Comparison of ENCODE assay signal across 9 mouse cellular contexts in genomic region chr2:156307261-156307660, GRCm38 (mm10). TPM values are rescaled to one million over a fixed set of nuclear protein-coding genes. Genes with fewer than 3 reads are reported as not detected.
DNase-seq lines count a peak whose midpoint lies in the region; ATAC-seq and TF ChIP-seq lines count a peak whose summit lies in the region.
"Had no signal": no experiment of that assay in that cellular context is flagged by ENCODE, and none has a peak within 500 bp of the region (broad histone marks: within the 10 kb centered on the region; RNA-seq: fewer than 3 reads in every experiment).

No protein-coding gene starts in this region.

- 0 out of 2 replicates have a peak, but pooled peaks have one; percentile 23 for ATAC-seq in heart, embryonic 12.5 days (ENCODE audit: insufficient number of reproducible peaks, low FRiP score)
- ATAC-seq in hindbrain, postnatal 0 days = peak; percentile 27; the same call in 1 of the 2 replicates

- TF ChIP-seq CTCF in hindbrain, postnatal 0 days (IDR thresholded peaks at IDR 0.05; ENCODE audit: low read depth) = peak; percentile 59

- no peaks in the 10 kb centered on the region for H3K9me3 ChIP-seq in heart, embryonic 12.5 days (replicated peaks)
- H3K9me3 ChIP-seq in hindbrain, postnatal 0 days (ENCODE audit: low read length) = no peaks in the 10 kb centered on the region
- H3K9me3 ChIP-seq: neural tube, embryonic 12.5 days had no signal

- no peak for DNase-seq in heart, adult 8-10 months (ENCODE audit: low spot score)
- DNase-seq in thymus, postnatal 4 days = peak; percentile 36
- DNase-seq in thymus, adult 18-20 months = no peak
- peak; percentile 65 for DNase-seq in hindbrain, postnatal 0 days (ENCODE audit: low spot score)
- peak; percentile 63 for DNase-seq in splenic B cell, adult 2 months (ENCODE audit: low read depth, low spot score)
- no peak for DNase-seq in neural tube, embryonic 10.5 days (ENCODE audit: extremely low spot score, low spot score)
- DNase-seq in Muller cell, postnatal 12 days (ENCODE audit: inconsistent ontology term) = no peak

- 52% methylated on average over 5 of the region's 5 CpGs for WGBS in heart, embryonic 12.5 days
- WGBS in hindbrain, postnatal 0 days = 40% methylated on average over 5 of the region's 5 CpGs

- no peak overlapping the region for H3K4me3 ChIP-seq in heart, embryonic 12.5 days
- no peak overlapping the region for H3K4me3 ChIP-seq in hindbrain, postnatal 0 days (ENCODE audit: low read length)
- H3K4me3 ChIP-seq: neural tube, embryonic 12.5 days had no signal

- peaks cover 59% of the 10 kb centered on the region for H3K36me3 ChIP-seq in heart, embryonic 12.5 days
- peaks cover 18% of the 10 kb centered on the region for H3K36me3 ChIP-seq in hindbrain, postnatal 0 days (ENCODE audit: insufficient read depth, low read length)
- H3K36me3 ChIP-seq in splenic B cell, adult 2 months (ENCODE audit: control insufficient read depth, insufficient read depth, low read length, poor library complexity, severe bottlenecking) = peaks cover 5% of the 10 kb centered on the region; the same call in 1 of the 2 replicates

- H3K27me3 ChIP-seq in heart, embryonic 12.5 days (replicated peaks) = no peaks in the 10 kb centered on the region
- H3K27me3 ChIP-seq in hindbrain, postnatal 0 days (ENCODE audit: insufficient read depth, low read length) = no peaks in the 10 kb centered on the region
- no peaks in the 10 kb centered on the region for H3K27me3 ChIP-seq in splenic B cell, adult 2 months (ENCODE audit: control insufficient read depth, insufficient read depth, low read length, poor library complexity, severe bottlenecking)
- H3K27me3 ChIP-seq: neural tube, embryonic 12.5 days had no signal

- peaks cover 5% of the 10 kb centered on the region; the same call in 1 of the 2 replicates for H3K4me1 ChIP-seq in heart, embryonic 12.5 days (replicated peaks)
- no peaks in the 10 kb centered on the region for H3K4me1 ChIP-seq in hindbrain, postnatal 0 days (ENCODE audit: insufficient read depth, low read length)
- H3K4me1 ChIP-seq: neural tube, embryonic 12.5 days had no signal

- no peak overlapping the region for H3K27ac ChIP-seq in heart, embryonic 12.5 days (ENCODE audit: poor library complexity, severe bottlenecking)
- H3K27ac ChIP-seq in hindbrain, postnatal 0 days = no peak overlapping the region
- H3K27ac ChIP-seq: neural tube, embryonic 12.5 days had no signal

- H3K4me2 ChIP-seq in heart, embryonic 12.5 days = no peak overlapping the region
- H3K4me2 ChIP-seq in hindbrain, postnatal 0 days (ENCODE audit: low read depth, low read length) = no peak overlapping the region
- H3K4me2 ChIP-seq: neural tube, embryonic 12.5 days had no signal

- H3K9ac ChIP-seq in heart, embryonic 12.5 days = no peak overlapping the region
- no peak overlapping the region for H3K9ac ChIP-seq in hindbrain, postnatal 0 days (replicated peaks; ENCODE audit: low read length)
- H3K9ac ChIP-seq: neural tube, embryonic 12.5 days had no signal

RNA-seq across cellular contexts. Expression of gene Cnbd2, which starts 4.8 kb away (rescaled TPM):
- polyA plus RNA-seq in heart, embryonic 12.5 days (2016; fragmentation: Nextera tagmentation; extraction: Ambion mirVana) = 2.9 and 3.3 TPM in 2 replicates
- 1 to 10 TPM in 1 of 4 experiments, under 1 TPM in 3; 0.60 to 1.1 (median 0.81) TPM for total RNA-seq in heart, adult 8-10 months (2022)
- 1.7 and 3.3 TPM in 2 replicates for total RNA-seq in hindbrain, postnatal 0 days (2014; rRNA removed)
- 7.9 and 8.2 TPM in 2 replicates for polyA plus RNA-seq in hindbrain, postnatal 0 days (2015; fragmentation: Nextera tagmentation; extraction: Ambion mirVana)

RNA-seq across cellular contexts. Expression of gene Scand1, which starts 5.2 kb away (rescaled TPM):
- polyA plus RNA-seq in heart, embryonic 12.5 days (2016; fragmentation: Nextera tagmentation; extraction: Ambion mirVana) = 77.2 and 79.9 TPM in 2 replicates
- total RNA-seq in heart, adult 8-10 months (2022) = 10 to 100 TPM; 73.0 to 84.3 (median 79.6) TPM
- total RNA-seq in hindbrain, postnatal 0 days (2014; rRNA removed) = 348 and 377 TPM in 2 replicates
- 129 and 132 TPM in 2 replicates for polyA plus RNA-seq in hindbrain, postnatal 0 days (2015; fragmentation: Nextera tagmentation; extraction: Ambion mirVana)

Comparison
In these comparisons a context has a peak if more than half of its experiments do, and no peak if none do; other contexts are left out.
1. DNase-seq: peak in thymus, postnatal 4 days (single experiment), hindbrain, postnatal 0 days (single experiment) and splenic B cell, adult 2 months (single experiment); none in heart, adult 8-10 months (single experiment), thymus, adult 18-20 months (0 of 2), neural tube, embryonic 10.5 days (single experiment) and Muller cell, postnatal 12 days (single experiment).